Mouse (Mus musculus) liver, adult 2 months (tissue): ENCODE results near the gene Slc35f5.

ENCODE experiments used
- CTCF ChIP-seq: fragments of 200-500 bp; IDR thresholded peaks from 2 replicates; pipeline ENCODE4 v1.5.1; 2011; ENCODE audit warnings: low read depth, low read length, control low read depth
- POLR2A ChIP-seq: fragments of 200-500 bp; IDR thresholded peaks from 2 replicates; pipeline ENCODE4 v1.6.1; 2011; ENCODE audit warnings: low read length, control low read depth; ENCODE audit not compliant: insufficient read depth; ENCODE audit errors: extremely low read depth

GRCm38 (mm10) chr1:125514706-125515105 lies 45.7 kb upstream of the Slc35f5 start:
- no peak for TF ChIP-seq CTCF
- no peak for TF ChIP-seq POLR2A
